Mouse (Mus musculus) hindbrain, postnatal 0 days (tissue): Measurements from ENCODE around the gene Rdh16f2. TPM values are rescaled to one million over a fixed set of nuclear protein-coding genes. Genes with fewer than 3 reads are reported as not detected.
"Not testable (repeated sequence)": the region's sequence is repeated elsewhere in the genome, so short reads cannot be mapped to it uniquely, and the experiment has no call there.

ENCODE experiments used
- ATAC-seq: fragments of 200-750 bp; cut with Nextera tagmentation; 2 replicates; pipeline ENCODE4 v1.8.0; 2017; ENCODE audit warnings: mild to moderate bottlenecking, moderate TSS enrichment, moderate library complexity
- DNase-seq: peaks from one replicate; pipeline ENCODE4 v3.0.0-alpha.2; 2015; ENCODE audit warnings: low spot score
- H3K27ac ChIP-seq: fragments of 300-500 bp; sonication (generic); 2 replicates; pipeline ENCODE4 v1.5.1; 2014; ENCODE audit warnings: mild to moderate bottlenecking
- H3K27me3 ChIP-seq: fragments of 300-500 bp; sonication (generic); 2 replicates; pipeline ENCODE4 v1.6.1; 2014; ENCODE audit warnings: low read length, mixed read lengths; ENCODE audit not compliant: insufficient read depth
- H3K36me3 ChIP-seq: fragments of 300-500 bp; sonication (generic); 2 replicates; pipeline ENCODE4 v1.6.1; 2014; ENCODE audit warnings: low read length, mixed read lengths; ENCODE audit not compliant: insufficient read depth
- H3K4me1 ChIP-seq: fragments of 300-500 bp; sonication (generic); 2 replicates; pipeline ENCODE4 v1.6.1; 2014; ENCODE audit warnings: antibody characterized with exemption, low read length, mixed read lengths; ENCODE audit not compliant: insufficient read depth
- H3K4me2 ChIP-seq: fragments of 300-500 bp; sonication (generic); 2 replicates; pipeline ENCODE4 v1.6.1; 2014; ENCODE audit warnings: low read depth, mild to moderate bottlenecking, low read length, moderate library complexity, mixed read lengths
- H3K4me3 ChIP-seq: fragments of 300-500 bp; sonication (generic); 2 replicates; pipeline ENCODE4 v1.5.1; 2014; ENCODE audit warnings: low read length
- H3K9ac ChIP-seq: fragments of 300-500 bp; sonication (generic); replicated peaks from 2 replicates; pipeline ENCODE4 v1.6.1; 2014; ENCODE audit warnings: mild to moderate bottlenecking, low read length, moderate library complexity, mixed read lengths
- H3K9me3 ChIP-seq: fragments of 300-500 bp; sonication (generic); 2 replicates; pipeline ENCODE4 v1.6.1; 2016; ENCODE audit warnings: low read length, mixed read lengths
- CTCF ChIP-seq: IDR thresholded peaks from 2 replicates; pipeline ENCODE4 v1.5.1; 2016; ENCODE audit warnings: antibody characterized with exemption, control low read depth, low read depth
- WGBS: fragments of 180-500 bp; shearing (Covaris S2); extraction: QIAGEN DNeasy Blood & Tissue Kit; methylation state at CpG from one replicate; pipeline ENCODE4 v1.1.7; 2014; 5-methylcytosine and 5-hydroxymethylcytosine counted together
- polyA plus RNA-seq: library from polyadenylated mRNA; unstranded; fragments of >200 nt; fragmentation: Nextera tagmentation; extraction: Ambion mirVana; gene quantifications from 2 replicates; pipeline ENCODE4 v1.2.1, GENCODE M21; 2015
- total RNA-seq: library from RNA; depleted of rRNA; stranded (reverse); fragments of >200 nt; gene quantifications from 2 replicates; pipeline ENCODE4 v1.2.3, GENCODE M21; 2014

The Rdh16f2 gene
- total and polyA plus RNA-seq, 2 experiments from 2014 or later = not detected

GRCm38 (mm10) chr10:127888605-127889004 lies 22.3 kb downstream of the Rdh16f2 start, which contains the start of gene Rdh7:
Gene Rdh7 (minus strand): TSS chr10:127888817.
- Histone ChIP-seq H3K27ac (no peak within 1 kb of the TSS), H3K9me3 (no peaks in the 10 kb centered on the region), H3K9ac (no peak within 1 kb of the TSS), H3K4me3 (no peak within 1 kb of the TSS), H3K4me1 (no peaks in the 10 kb centered on the region), H3K27me3 (no peaks in the 10 kb centered on the region), H3K4me2 (no peak within 1 kb of the TSS), H3K36me3 (no peaks in the 10 kb centered on the region)
- ATAC-seq (no peak), DNase-seq (no peak)
- no peak for TF ChIP-seq CTCF

DNA sequence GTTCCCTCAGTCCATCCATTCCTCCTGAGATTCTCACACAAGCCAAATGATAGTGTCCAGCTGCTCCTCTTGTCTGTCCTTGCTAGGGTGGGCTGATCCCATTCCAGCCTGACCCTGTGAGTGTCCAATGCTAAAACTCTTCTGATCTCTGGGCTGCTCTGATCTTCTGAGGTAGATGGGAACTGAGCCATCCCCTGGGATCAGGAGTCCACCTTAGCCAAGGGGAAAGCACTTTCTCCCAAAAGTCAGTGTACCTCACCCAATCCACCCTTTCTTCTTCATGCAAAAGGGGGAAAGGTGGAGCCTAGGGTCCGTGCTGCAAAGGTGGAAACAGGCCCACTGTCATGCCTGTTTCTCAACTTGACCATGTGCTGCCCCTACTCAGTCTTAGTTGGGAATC lies 25.2 kb downstream of the Rdh16f2 start:
- H3K4me3 ChIP-seq = no peak overlapping the region
- ATAC-seq = no peak
- no peaks in the 10 kb centered on the region for H3K36me3 ChIP-seq
- H3K9me3 ChIP-seq = no peaks in the 10 kb centered on the region
- H3K27ac ChIP-seq = no peak overlapping the region
- no peaks in the 10 kb centered on the region for H3K4me1 ChIP-seq
- H3K4me2 ChIP-seq = no peak overlapping the region
- H3K9ac ChIP-seq = no peak overlapping the region
- DNase-seq = no peak
- TF ChIP-seq CTCF = no peak
- 63% methylated on average over 1 of the region's 1 CpGs for whole genome bisulfite sequencing
- H3K27me3 ChIP-seq = no peaks in the 10 kb centered on the region

DNA sequence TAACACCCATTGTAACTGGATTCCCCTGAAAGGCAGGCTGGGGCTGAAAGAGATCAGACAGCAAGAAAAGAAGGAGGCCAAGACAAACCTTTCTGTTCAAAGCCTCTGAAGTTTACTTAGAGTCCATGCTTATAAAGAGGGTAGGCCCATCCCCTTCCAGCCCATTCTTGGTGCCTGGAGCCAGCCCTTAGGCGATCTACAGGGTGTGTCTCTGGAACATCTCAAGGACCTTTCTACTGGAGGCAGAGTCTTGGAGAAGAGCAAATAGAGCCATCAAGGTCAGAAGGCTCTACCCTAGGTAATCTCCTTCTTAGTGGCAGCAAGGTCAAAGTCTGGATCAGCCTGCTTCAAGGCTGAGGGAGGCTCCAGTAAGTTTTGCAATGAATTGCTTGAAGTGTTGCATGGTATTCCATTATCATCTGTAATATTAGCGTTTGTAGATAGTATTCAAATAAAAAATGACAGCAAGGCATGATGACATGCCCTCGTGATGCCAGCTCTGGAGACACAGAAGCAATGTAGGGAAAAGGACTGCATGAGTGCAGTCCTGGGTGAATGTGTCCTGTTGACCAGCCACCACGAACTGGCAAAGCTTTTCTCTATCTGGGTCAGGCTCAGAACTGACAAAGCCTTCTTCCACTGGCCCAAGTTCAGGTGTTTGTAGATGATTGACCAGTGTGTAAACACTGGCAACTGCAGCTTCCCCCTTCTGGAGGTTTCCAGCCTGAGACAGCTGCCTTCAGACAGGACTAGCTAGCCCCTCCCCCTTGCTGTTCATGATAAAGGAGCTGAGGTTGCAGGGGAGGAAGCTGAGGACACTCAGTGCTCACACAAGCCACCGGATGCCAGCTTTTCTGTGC lies 27.1 kb downstream of the Rdh16f2 start:
- WGBS = 70% methylated on average over 5 of the region's 5 CpGs

DNA sequence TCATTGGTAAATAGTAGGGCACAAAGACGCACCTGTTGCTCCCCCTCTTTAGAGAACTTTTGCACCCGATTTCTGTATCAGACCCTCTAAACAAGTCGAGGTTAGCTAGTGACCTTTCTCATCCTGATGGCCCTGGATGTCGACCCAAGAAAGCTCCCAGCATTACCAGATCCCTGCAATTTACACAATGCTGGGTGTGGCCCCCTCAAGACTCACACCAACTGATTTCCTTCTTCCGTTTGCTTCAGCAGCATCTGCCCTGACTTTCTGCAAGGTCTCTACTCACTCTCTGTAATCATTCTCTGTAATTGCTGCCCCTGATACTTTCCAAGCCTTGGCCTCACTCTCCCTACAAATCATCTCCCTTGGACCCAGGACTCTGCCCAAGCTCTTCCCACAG lies 30.4 kb downstream of the Rdh16f2 start:
- Histone ChIP-seq H3K9ac (no peak overlapping the region), H3K9me3 (no peaks in the 10 kb centered on the region), H3K36me3 (no peaks in the 10 kb centered on the region), H3K27ac (no peak overlapping the region), H3K4me3 (no peak overlapping the region), H3K27me3 (no peaks in the 10 kb centered on the region), H3K4me2 (no peak overlapping the region), H3K4me1 (no peaks in the 10 kb centered on the region)
- WGBS = 75% methylated on average over 5 of the region's 5 CpGs
- ATAC-seq (no peak), DNase-seq (no peak)
- no peak for TF ChIP-seq CTCF

More for the DNA sequence above, 27.1 kb downstream of the Rdh16f2 start:
- not testable (repeated sequence) for H3K27me3 ChIP-seq, H3K4me3 ChIP-seq, ATAC-seq, H3K9ac ChIP-seq, H3K9me3 ChIP-seq, H3K27ac ChIP-seq, H3K4me2 ChIP-seq, H3K4me1 ChIP-seq, H3K36me3 ChIP-seq, DNase-seq

GRCm38 (mm10) chr10:127897506-127897905 lies 31.2 kb downstream of the Rdh16f2 start:
- no peak for TF ChIP-seq CTCF
- Histone ChIP-seq H3K9ac (no peak overlapping the region), H3K4me1 (no peaks in the 10 kb centered on the region), H3K4me3 (no peak overlapping the region), H3K4me2 (no peak overlapping the region), H3K27ac (no peak overlapping the region), H3K36me3 (no peaks in the 10 kb centered on the region), H3K9me3 (no peaks in the 10 kb centered on the region), H3K27me3 (no peaks in the 10 kb centered on the region)
- ATAC-seq = no peak
- 82% methylated on average over 3 of the region's 3 CpGs for WGBS
- DNase-seq = no peak

GRCm38 (mm10) chr10:127898218-127898617 lies 31.9 kb downstream of the Rdh16f2 start, which contains the start of gene Sdr9c7:
Gene Sdr9c7 (plus strand): TSS chr10:127898518.
- no peak for TF ChIP-seq CTCF
- Histone ChIP-seq H3K9me3 (no peaks in the 10 kb centered on the region), H3K4me3 (no peak within 1 kb of the TSS), H3K36me3 (no peaks in the 10 kb centered on the region), H3K27me3 (no peaks in the 10 kb centered on the region), H3K4me1 (no peaks in the 10 kb centered on the region), H3K4me2 (no peak within 1 kb of the TSS), H3K27ac (no peak within 1 kb of the TSS), H3K9ac (no peak within 1 kb of the TSS)
- no peak for DNase-seq
- 91% methylated on average over 2 of the region's 2 CpGs for WGBS
- no peak for ATAC-seq

GRCm38 (mm10) chr10:127899783-127900182 lies 33.5 kb downstream of the Rdh16f2 start:
- H3K9ac ChIP-seq = no peak overlapping the region
- no peak overlapping the region for H3K27ac ChIP-seq
- H3K36me3 ChIP-seq = no peaks in the 10 kb centered on the region
- DNase-seq (no peak), ATAC-seq (no peak)
- no peaks in the 10 kb centered on the region for H3K4me1 ChIP-seq
- H3K4me2 ChIP-seq = no peak overlapping the region
- no peaks in the 10 kb centered on the region for H3K9me3 ChIP-seq
- 58% methylated on average over 5 of the region's 5 CpGs for WGBS
- no peak overlapping the region for H3K4me3 ChIP-seq
- no peaks in the 10 kb centered on the region for H3K27me3 ChIP-seq
- no peak for TF ChIP-seq CTCF
